Mouse (Mus musculus): ENCODE data around the gene Srp54c. TPM values are rescaled to one million over a fixed set of nuclear protein-coding genes. Genes with fewer than 3 reads are reported as not detected.

The Srp54c gene
- polyA plus RNA-seq, 1 experiment from 2014 or later = 69.4 TPM

DNA sequence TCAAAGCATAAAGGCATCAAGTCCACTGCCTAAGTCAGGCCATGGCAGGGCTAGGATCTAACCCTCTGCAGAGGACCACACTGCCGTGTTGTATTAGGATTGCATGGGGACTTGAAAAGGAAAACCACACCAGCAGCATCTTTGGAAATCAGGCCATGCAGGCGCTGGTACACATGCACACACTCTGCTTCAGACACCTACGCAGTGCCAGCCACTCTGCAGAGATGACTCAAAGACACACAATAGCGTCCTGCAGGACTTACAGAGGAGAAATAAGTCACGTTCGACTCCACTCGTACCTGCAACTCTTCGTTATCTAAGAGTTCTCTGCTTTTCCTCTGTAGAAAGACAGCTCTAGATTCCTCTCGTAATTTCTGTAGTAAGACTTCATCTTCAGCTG, 68.1 kb downstream of the Srp54c start:
- Histone ChIP-seq H3K9ac (no peak overlapping the region), H3K4me3 (replicated peaks) (no peak overlapping the region), H3K4me2 (no peak overlapping the region), H3K4me1 (peaks cover 20% of the 10 kb centered on the region), H3K27ac (no peak overlapping the region), H3K9me3 (replicated peaks) (no peaks in the 10 kb centered on the region), H3K27me3 (no peaks in the 10 kb centered on the region), H3K36me3 (peaks cover 52% of the 10 kb centered on the region)
- no peak for ATAC-seq (replicated peaks; ENCODE audit: low FRiP score)
- WGBS = 95% methylated on average over 9 of the region's 9 CpGs

DNA sequence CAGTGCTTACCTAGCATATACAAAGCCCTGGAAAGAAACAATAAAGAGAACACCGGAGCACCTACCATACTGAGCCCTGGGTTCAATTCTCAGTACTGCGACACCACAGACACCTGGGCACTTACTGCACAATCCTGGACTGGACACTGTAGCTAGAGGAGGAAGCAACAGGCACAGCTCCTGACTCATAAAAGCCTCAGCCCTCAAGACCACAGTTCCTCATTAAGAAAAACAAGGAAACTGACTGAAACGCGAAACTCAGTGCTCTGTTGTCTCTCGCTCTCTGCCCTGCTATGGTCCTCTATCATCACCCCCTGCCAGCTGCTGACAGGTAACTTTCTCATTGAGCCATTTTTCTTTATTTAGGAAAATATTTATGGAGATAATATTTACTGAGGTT, 69.4 kb downstream of the Srp54c start, which contains the start of gene 1110008L16Rik:
TSS of gene 1110008L16Rik (plus strand) at position 242 of the 400 bp plus-strand sequence.
- Histone ChIP-seq H3K4me2 (no peak within 1 kb of the TSS), H3K4me3 (replicated peaks) (no peak within 1 kb of the TSS)
- 59% methylated on average over 5 of the region's 5 CpGs for WGBS

DNA sequence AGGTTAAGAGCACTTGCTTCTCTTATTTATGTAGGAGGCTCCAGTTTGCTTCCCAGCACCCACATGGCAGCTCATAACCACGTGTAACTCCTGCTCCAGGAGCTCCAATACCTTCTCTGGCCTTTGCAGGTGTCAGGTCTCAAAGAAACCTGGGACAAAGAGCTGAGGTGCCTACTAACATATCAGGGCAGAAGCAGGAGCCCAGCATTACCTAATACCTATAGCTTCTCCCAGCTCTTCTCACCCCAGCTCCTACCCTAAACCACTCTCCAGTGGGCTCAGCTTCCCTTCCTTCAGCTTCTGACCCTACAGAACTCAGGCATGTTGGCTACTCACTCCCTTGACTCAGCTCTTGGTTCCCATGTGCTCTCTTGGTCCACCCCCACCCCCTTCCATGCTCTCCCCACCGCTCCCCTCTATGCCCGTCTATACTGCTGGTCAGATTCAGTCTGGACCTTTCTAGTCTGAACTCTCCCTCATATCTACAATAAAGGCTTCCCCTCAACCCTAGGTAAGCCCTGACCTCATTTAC, 70.9 kb downstream of the Srp54c start:
- WGBS = 83% methylated on average over 3 of the region's 3 CpGs
- Histone ChIP-seq H3K4me2 (peak overlapping the region; percentile 66), H3K9me3 (replicated peaks) (no peaks in the 10 kb centered on the region), H3K36me3 (peaks cover 29% of the 10 kb centered on the region), H3K27me3 (no peaks in the 10 kb centered on the region), H3K27ac (no peak overlapping the region), H3K9ac (no peak overlapping the region), H3K4me3 (replicated peaks) (peak overlapping the region; percentile 74; the same call in 1 of the 2 replicates), H3K4me1 (peaks cover 29% of the 10 kb centered on the region)
- no peak for ATAC-seq (replicated peaks; ENCODE audit: low FRiP score)

More for the DNA sequence above, 69.4 kb downstream of the Srp54c start, which contains the start of gene 1110008L16Rik:
- Histone ChIP-seq H3K27me3 (no peaks in the 10 kb centered on the region), H3K9ac (no peak within 1 kb of the TSS), H3K4me1 (peaks cover 29% of the 10 kb centered on the region), H3K9me3 (replicated peaks) (no peaks in the 10 kb centered on the region), H3K36me3 (peaks cover 42% of the 10 kb centered on the region), H3K27ac (no peak within 1 kb of the TSS)
- ATAC-seq (replicated peaks; ENCODE audit: low FRiP score) = no peak

DNA sequence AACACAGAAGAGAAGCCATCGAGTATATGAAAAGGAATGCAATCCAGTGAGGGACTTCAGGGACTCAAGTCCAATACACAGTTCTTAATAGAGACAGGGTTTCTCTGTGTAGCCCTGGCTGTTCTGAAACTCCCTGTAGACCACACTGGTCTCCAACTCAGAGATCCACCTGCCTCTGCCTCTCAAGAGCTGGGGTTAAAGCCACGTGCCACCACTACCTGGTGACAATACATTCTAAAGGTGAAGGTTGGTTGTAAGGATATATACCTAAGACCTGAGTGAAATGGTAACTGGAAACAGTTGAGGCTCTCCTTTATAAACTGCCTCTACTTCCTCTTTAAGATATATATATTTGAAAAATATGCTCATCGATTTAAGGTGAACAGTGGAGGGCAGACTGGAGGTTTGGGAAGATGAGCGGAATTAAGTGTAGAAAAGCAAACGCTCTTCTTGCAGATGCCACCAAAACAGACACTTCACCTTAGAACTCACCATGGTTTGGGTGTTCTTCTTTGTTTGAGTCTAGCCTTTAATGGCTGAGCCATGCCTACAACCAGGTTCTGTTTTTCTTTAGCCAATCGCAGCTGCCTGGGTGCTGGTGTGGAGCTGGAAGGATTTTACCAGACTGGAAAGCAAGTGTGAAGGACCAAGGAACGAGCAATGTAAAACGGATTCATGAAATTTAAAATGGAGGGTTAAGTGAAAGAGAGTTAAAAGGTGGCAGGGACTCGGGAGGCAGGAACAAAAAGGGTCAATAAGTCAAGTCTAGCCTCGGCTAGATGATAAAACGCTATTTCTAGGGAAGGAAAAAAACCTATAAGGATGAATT, 71.7 kb downstream of the Srp54c start:
- H3K9me3 ChIP-seq (replicated peaks) = no peaks in the 10 kb centered on the region
- peak overlapping the region; percentile 66 for H3K9ac ChIP-seq
- no peaks in the 10 kb centered on the region for H3K27me3 ChIP-seq
- 44% methylated on average over 11 of the region's 11 CpGs for WGBS
- H3K4me2 ChIP-seq = peak overlapping the region; percentile 66
- peaks cover 29% of the 10 kb centered on the region for H3K4me1 ChIP-seq
- H3K4me3 ChIP-seq (replicated peaks) = peak overlapping the region; percentile 74
- peaks cover 28% of the 10 kb centered on the region for H3K36me3 ChIP-seq
- H3K27ac ChIP-seq = peak overlapping the region; percentile 97
- ATAC-seq (replicated peaks; ENCODE audit: low FRiP score) = no peak

DNA sequence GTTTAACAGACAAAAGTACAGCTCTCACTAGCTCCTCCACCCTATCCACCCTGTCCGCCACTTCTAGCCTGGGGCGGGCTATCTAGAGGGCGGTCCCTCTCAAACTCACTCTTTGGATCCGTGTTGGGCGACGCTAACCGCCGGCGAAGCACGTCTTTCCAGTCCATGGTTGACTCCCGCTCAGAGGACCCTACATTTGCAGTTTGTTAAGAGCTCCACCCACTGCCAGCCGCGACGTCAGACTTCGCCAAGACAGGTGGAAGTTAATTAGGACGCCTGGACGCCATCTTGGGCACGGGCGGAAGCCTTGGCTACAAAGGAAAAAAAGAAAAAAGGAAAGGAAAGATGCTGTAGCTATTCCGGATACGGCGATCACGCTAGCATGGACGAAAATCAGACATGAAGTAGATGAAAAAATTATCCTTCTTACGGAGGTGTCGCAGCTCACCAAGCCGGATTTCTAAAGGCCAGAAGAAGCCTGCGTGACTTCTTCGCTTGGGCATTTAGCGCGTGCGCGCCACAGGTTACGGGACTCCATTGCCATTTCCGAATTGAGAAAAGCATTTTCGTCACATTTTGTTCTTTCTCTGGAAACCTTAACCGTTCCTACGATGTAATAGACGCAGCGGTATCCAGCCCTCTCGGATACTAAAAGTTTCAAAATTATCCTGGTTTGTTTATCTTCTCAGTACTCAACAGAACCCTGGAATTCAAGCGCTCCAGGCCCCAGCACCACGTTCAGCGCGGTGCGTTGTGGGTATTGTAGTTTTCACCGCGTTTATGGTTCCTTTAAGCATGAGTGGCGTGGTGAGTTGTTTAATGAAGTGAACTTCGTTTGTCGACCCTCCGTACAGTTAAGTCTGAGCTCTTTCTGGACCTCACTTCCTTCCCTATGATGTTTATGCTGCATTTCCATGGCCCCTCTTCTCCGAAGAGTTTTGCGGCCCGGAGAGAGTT, 72.8 kb downstream of the Srp54c start, which contains the start of gene Ppp2r3c:
TSS of gene Ppp2r3c (minus strand) at position 514 of the 957 bp plus-strand sequence.
- H3K4me2 ChIP-seq = peak within 1 kb of the TSS; percentile 66
- peaks cover 19% of the 10 kb centered on the region for H3K36me3 ChIP-seq
- peak within 1 kb of the TSS; percentile 66 for H3K9ac ChIP-seq
- H3K27me3 ChIP-seq = no peaks in the 10 kb centered on the region
- H3K27ac ChIP-seq = peak within 1 kb of the TSS; percentile 97
- under 1% methylated on average over 55 of the region's 55 CpGs for WGBS
- H3K4me3 ChIP-seq (replicated peaks) = peak within 1 kb of the TSS; percentile 74
- H3K9me3 ChIP-seq (replicated peaks) = no peaks in the 10 kb centered on the region
- H3K4me1 ChIP-seq = peaks cover 29% of the 10 kb centered on the region
- ATAC-seq (replicated peaks; ENCODE audit: low FRiP score) = peak; percentile 97

DNA sequence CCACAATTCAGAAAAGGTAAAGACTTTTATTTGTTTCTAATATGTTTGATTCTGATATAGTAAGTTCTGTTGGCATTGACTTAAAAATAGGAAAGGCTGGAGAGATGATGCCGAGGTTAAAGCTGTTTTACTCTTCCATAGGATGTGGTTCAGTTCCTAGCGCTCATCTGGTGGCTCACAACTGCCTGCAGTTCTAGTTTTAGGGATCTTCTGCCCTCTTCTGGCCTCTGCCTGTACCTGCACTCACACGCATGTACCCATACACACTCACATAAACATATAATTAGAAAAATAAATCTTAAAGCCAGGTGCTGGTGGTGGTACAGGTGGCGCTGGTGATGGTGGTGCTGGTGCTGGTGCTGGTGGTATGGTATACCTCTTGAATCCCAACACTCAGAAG, 76.4 kb downstream of the Srp54c start:
- Histone ChIP-seq H3K4me2 (no peak overlapping the region), H3K36me3 (peaks cover 15% of the 10 kb centered on the region), H3K27ac (no peak overlapping the region), H3K27me3 (no peaks in the 10 kb centered on the region), H3K4me3 (replicated peaks) (no peak overlapping the region), H3K9ac (no peak overlapping the region), H3K9me3 (replicated peaks) (no peaks in the 10 kb centered on the region), H3K4me1 (peaks cover 14% of the 10 kb centered on the region)
- ATAC-seq (replicated peaks; ENCODE audit: low FRiP score) = no peak
- 94% methylated on average over 4 of the region's 4 CpGs for whole genome bisulfite sequencing

DNA sequence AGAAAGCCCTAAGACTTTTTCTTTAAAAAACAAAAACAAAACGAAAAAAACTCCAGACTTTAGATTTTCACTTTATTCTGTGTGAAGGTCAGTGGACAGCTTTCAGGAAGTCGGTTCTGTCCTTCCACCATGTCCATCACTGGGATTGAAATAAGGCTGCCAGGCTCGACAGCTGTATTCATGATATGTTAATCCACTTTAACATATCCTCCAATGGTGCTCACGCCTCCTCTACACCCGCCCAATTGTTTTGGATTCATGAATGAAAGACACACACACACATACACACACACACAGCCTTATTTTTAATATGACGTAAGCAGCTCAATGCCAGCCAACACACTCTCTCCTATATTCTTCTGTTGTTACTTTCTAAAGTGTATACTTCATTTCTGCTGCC, 77.6 kb downstream of the Srp54c start:
- Histone ChIP-seq H3K9me3 (replicated peaks) (no peaks in the 10 kb centered on the region), H3K4me3 (replicated peaks) (no peak overlapping the region), H3K27ac (no peak overlapping the region), H3K4me1 (peaks cover 8% of the 10 kb centered on the region; the same call in 1 of the 2 replicates), H3K36me3 (peaks cover 15% of the 10 kb centered on the region), H3K9ac (no peak overlapping the region), H3K27me3 (no peaks in the 10 kb centered on the region), H3K4me2 (no peak overlapping the region)
- 88% methylated on average over 6 of the region's 6 CpGs for WGBS
- no peak for ATAC-seq (replicated peaks; ENCODE audit: low FRiP score)

DNA sequence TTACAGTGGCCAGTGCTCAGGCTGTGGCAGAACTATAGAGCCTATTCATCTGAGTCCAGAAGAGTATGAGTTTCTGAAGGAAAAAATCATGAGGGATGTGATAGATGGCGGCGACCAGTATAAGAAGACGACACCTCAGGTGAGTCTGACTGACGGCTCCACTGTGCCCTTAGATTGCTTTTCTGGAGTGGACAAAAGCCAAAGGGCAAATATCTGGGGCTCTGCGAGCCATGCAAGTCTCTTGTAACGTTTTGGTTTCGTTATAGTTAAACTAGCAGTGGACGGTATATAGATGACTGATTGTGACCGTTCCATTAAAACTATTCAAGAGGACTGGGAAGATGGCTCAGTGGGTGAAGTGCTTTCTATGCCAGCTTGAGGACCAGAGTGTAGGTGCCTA, 78.8 kb downstream of the Srp54c start:
- peaks cover 15% of the 10 kb centered on the region for H3K36me3 ChIP-seq

DNA sequence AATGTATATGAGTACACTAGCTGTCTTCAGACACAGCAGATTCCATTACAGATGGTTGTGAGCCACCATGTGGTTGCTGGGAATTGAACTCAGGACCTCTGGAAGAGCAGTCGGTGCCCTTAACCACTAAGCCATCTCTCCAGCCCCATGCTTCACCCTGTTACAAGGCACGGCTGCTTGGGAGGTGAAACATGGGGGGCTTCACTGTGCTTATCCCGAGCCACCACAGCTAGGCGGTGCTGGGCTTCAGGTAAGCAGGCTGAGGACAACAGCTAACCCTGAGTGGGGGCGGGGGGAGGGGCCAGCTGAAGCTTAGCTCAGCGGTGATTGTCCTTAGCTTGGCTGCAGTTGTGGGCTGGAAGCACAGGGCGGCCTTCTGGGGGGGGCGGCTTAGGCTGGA, 79.5 kb downstream of the Srp54c start:
- 80% methylated on average over 8 of the region's 8 CpGs for WGBS
- Histone ChIP-seq H3K4me3 (replicated peaks) (no peak overlapping the region), H3K36me3 (peaks cover 17% of the 10 kb centered on the region), H3K4me1 (no peaks in the 10 kb centered on the region), H3K9ac (no peak overlapping the region), H3K9me3 (replicated peaks) (no peaks in the 10 kb centered on the region), H3K27ac (no peak overlapping the region), H3K27me3 (no peaks in the 10 kb centered on the region), H3K4me2 (no peak overlapping the region)
- no peak for ATAC-seq (replicated peaks; ENCODE audit: low FRiP score)

More for the DNA sequence above, 78.8 kb downstream of the Srp54c start:
- Histone ChIP-seq H3K4me2 (no peak overlapping the region), H3K9me3 (replicated peaks) (no peaks in the 10 kb centered on the region), H3K4me3 (replicated peaks) (no peak overlapping the region), H3K9ac (no peak overlapping the region), H3K27ac (no peak overlapping the region), H3K27me3 (no peaks in the 10 kb centered on the region), H3K4me1 (peaks cover 6% of the 10 kb centered on the region; the same call in 1 of the 2 replicates)
- 85% methylated on average over 9 of the region's 9 CpGs for whole genome bisulfite sequencing
- no peak for ATAC-seq (replicated peaks; ENCODE audit: low FRiP score)

DNA sequence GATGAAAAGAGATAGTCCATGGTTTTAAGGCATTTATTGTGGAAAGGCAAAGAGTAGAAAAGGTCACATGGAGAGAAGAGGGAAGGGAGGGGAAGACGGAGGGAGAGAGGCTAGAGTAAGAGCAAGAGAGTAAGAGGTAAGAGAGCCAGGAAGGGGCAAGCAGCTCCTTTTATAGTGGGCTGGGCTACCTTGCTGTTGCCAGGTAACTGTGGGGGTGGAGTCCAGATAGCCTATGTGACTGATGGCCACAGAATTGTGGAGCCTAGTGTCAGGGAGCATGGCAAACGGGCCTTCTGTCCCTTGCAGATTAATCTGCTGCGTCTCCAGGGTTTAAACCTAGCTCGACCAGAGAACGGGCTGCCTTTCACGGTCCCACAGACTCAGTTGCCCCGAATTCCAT, 81.9 kb downstream of the Srp54c start:
- WGBS = 90% methylated on average over 7 of the region's 7 CpGs

More for the DNA sequence above, 81.9 kb downstream of the Srp54c start:
- Histone ChIP-seq H3K9me3 (replicated peaks) (no peaks in the 10 kb centered on the region), H3K4me3 (replicated peaks) (no peak overlapping the region), H3K9ac (no peak overlapping the region), H3K4me2 (no peak overlapping the region), H3K36me3 (peaks cover 18% of the 10 kb centered on the region), H3K27ac (no peak overlapping the region), H3K27me3 (no peaks in the 10 kb centered on the region), H3K4me1 (no peaks in the 10 kb centered on the region)
- ATAC-seq (replicated peaks; ENCODE audit: low FRiP score) = no peak
